Mouse (Mus musculus) CH12.LX (cell line): ENCODE measurements around the gene Rps18. TPM values are rescaled to one million over a fixed set of nuclear protein-coding genes. Genes with fewer than 3 reads are reported as not detected.

ENCODE experiments used
- DNase-seq: peaks from one replicate; pipeline ENCODE4 v3.0.0-alpha.2; 2013; ENCODE audit errors: extremely low read depth
- H3K27ac ChIP-seq: 2 replicates; pipeline ENCODE4 v1.5.1; 2012; ENCODE audit warnings: low read depth, mild to moderate bottlenecking, control low read depth, moderate library complexity; ENCODE audit not compliant: insufficient read depth
- H3K27me3 ChIP-seq: replicated peaks from 2 replicates; pipeline ENCODE3; 2012; ENCODE audit warnings: inconsistent platforms
- H3K36me3 ChIP-seq, 2 experiments: replicated peaks in 1 of 2; 2 replicates each; pipeline versions ENCODE3 to v1.6.1; 2012; ENCODE audit warnings: inconsistent platforms in 1 of 2, low read length in 1 of 2, mild to moderate bottlenecking in 1 of 2, mixed read lengths in 1 of 2, moderate library complexity in 1 of 2; ENCODE audit not compliant: control insufficient read depth in 1 of 2, insufficient read depth in 1 of 2
- H3K4me1 ChIP-seq, 2 experiments: 2 replicates each; pipeline ENCODE4 v1.6.1; 2012; ENCODE audit warnings: inconsistent platforms in 1 of 2, moderate library complexity in 1 of 2; ENCODE audit not compliant: insufficient read depth in 2 of 2, control insufficient read depth in 1 of 2
- H3K4me2 ChIP-seq: 2 replicates; pipeline ENCODE4 v1.6.1; 2012; ENCODE audit warnings: low read depth, mild to moderate bottlenecking, control low read depth; ENCODE audit not compliant: poor library complexity, insufficient read depth, severe bottlenecking
- H3K4me3 ChIP-seq, 3 experiments: fragments of 150-350 bp in 1 of 3; sonication (generic) in 1 of 3; replicated peaks in 1 of 3; 2 replicates each; pipeline versions ENCODE3 to v1.5.1; 2011 to 2012; ENCODE audit warnings: low read depth in 2 of 3, low read length in 2 of 3, mild to moderate bottlenecking in 2 of 3, moderate library complexity in 2 of 3, control low read depth in 1 of 3, improper control_type of control experiment in 1 of 3, inconsistent platforms in 1 of 3, mixed read lengths in 1 of 3; ENCODE audit not compliant: poor library complexity in 1 of 3
- H3K79me2 ChIP-seq: replicated peaks from 2 replicates; pipeline ENCODE4 v1.6.1; 2012; ENCODE audit warnings: mild to moderate bottlenecking, moderate library complexity; ENCODE audit not compliant: control insufficient read depth, poor library complexity, insufficient read depth, severe bottlenecking; ENCODE audit errors: extremely low read depth
- H3K9ac ChIP-seq: 2 replicates; pipeline ENCODE4 v1.6.1; 2012; ENCODE audit warnings: low read depth, mild to moderate bottlenecking, control low read depth, moderate library complexity; ENCODE audit not compliant: insufficient read depth
- H3K9me3 ChIP-seq: replicated peaks from 2 replicates; pipeline ENCODE3; 2012; ENCODE audit warnings: low read length, inconsistent platforms, mixed read lengths
- BHLHE40 ChIP-seq: IDR thresholded peaks from 2 replicates; pipeline ENCODE4 v1.6.1; 2011; ENCODE audit warnings: mild to moderate bottlenecking, low read depth, low read length, improper control_type of control experiment
- CHD1 ChIP-seq: IDR thresholded peaks from 2 replicates; pipeline ENCODE4 v1.6.1; 2012; ENCODE audit warnings: low read depth, low read length, improper control_type of control experiment, inconsistent platforms
- CHD2 ChIP-seq: IDR thresholded peaks from 2 replicates; pipeline ENCODE4 v1.6.1; 2011; ENCODE audit warnings: low read length, improper control_type of control experiment
- CTCF ChIP-seq, 2 experiments: IDR thresholded peaks in 1 of 2; conservative IDR thresholded peaks in 1 of 2; 2 replicates each; pipeline ENCODE4 v1.5.1; 2011 to 2012; ENCODE audit warnings: low read depth in 2 of 2, low read length in 2 of 2, improper control_type of control experiment in 1 of 2, inconsistent platforms in 1 of 2, mild to moderate bottlenecking in 1 of 2, moderate library complexity in 1 of 2
- E2F4 ChIP-seq: IDR thresholded peaks from 2 replicates; pipeline ENCODE4 v1.6.1; 2011; ENCODE audit warnings: low read depth, low read length, improper control_type of control experiment; ENCODE audit not compliant: insufficient replicate concordance
- ELF1 ChIP-seq: IDR thresholded peaks from 2 replicates; pipeline ENCODE4 v1.6.1; 2014; ENCODE audit warnings: low read depth, mild to moderate bottlenecking, inconsistent platforms, low read length, improper control_type of control experiment
- EP300 ChIP-seq: IDR thresholded peaks from 2 replicates; pipeline ENCODE4 v1.6.1; 2011; ENCODE audit warnings: low read length, improper control_type of control experiment
- ETS1 ChIP-seq: conservative IDR thresholded peaks from 2 replicates; pipeline ENCODE4 v1.6.1; 2012; ENCODE audit warnings: low read depth, mild to moderate bottlenecking, inconsistent platforms, low read length, improper control_type of control experiment, moderate library complexity
- GABPA ChIP-seq: IDR thresholded peaks from 2 replicates; pipeline ENCODE4 v1.6.1; 2012; ENCODE audit warnings: low read depth, low read length, improper control_type of control experiment, inconsistent platforms; ENCODE audit not compliant: insufficient replicate concordance
- HCFC1 ChIP-seq: IDR thresholded peaks from 2 replicates; pipeline ENCODE4 v1.6.1; 2012; ENCODE audit warnings: low read depth, mild to moderate bottlenecking, inconsistent platforms, low read length, improper control_type of control experiment
- IRF4 ChIP-seq: IDR thresholded peaks from 2 replicates; pipeline ENCODE4 v1.6.1; 2014; ENCODE audit warnings: low read depth, mild to moderate bottlenecking, inconsistent platforms, low read length, improper control_type of control experiment
- JUN ChIP-seq: IDR thresholded peaks from 2 replicates; pipeline ENCODE4 v1.6.1; 2011; ENCODE audit warnings: low read depth, mild to moderate bottlenecking, low read length, improper control_type of control experiment, moderate library complexity; ENCODE audit not compliant: insufficient read depth
- JUND ChIP-seq: conservative IDR thresholded peaks from 2 replicates; pipeline ENCODE4 v1.6.1; 2011; ENCODE audit warnings: low read depth, low read length, improper control_type of control experiment
- KAT2A ChIP-seq: IDR thresholded peaks from 2 replicates; pipeline ENCODE4 v1.6.1; 2012; ENCODE audit warnings: low read length, improper control_type of control experiment, inconsistent platforms; ENCODE audit not compliant: insufficient replicate concordance
- MAFK ChIP-seq: IDR thresholded peaks from 2 replicates; pipeline ENCODE4 v1.6.1; 2011; ENCODE audit warnings: low read length, improper control_type of control experiment; ENCODE audit not compliant: insufficient replicate concordance
- MAX ChIP-seq: IDR thresholded peaks from 2 replicates; pipeline ENCODE4 v1.6.1; 2011; ENCODE audit warnings: low read length, improper control_type of control experiment
- MAZ ChIP-seq: IDR thresholded peaks from 2 replicates; pipeline ENCODE4 v1.6.1; 2012; ENCODE audit warnings: low read depth, mild to moderate bottlenecking, inconsistent platforms, low read length, improper control_type of control experiment, moderate library complexity
- MEF2A ChIP-seq: IDR thresholded peaks from 2 replicates; pipeline ENCODE4 v1.6.1; 2014; ENCODE audit warnings: low read depth, mild to moderate bottlenecking, inconsistent platforms, low read length, improper control_type of control experiment, borderline replicate concordance
- MXI1 ChIP-seq: IDR thresholded peaks from 2 replicates; pipeline ENCODE4 v1.6.1; 2011; ENCODE audit warnings: mild to moderate bottlenecking, low read depth, low read length, improper control_type of control experiment
- MYC ChIP-seq: IDR thresholded peaks from 2 replicates; pipeline ENCODE4 v1.6.1; 2011; ENCODE audit warnings: low read depth, mild to moderate bottlenecking, improper control_type of control experiment, low read length
- NELFE ChIP-seq: IDR thresholded peaks from 2 replicates; pipeline ENCODE4 v1.6.1; 2011; ENCODE audit warnings: low read depth, low read length, improper control_type of control experiment
- NRF1 ChIP-seq: IDR thresholded peaks from 2 replicates; pipeline ENCODE4 v1.6.1; 2014; ENCODE audit warnings: low read depth, mild to moderate bottlenecking, inconsistent platforms, low read length, improper control_type of control experiment, moderate library complexity
- PAX5 ChIP-seq: IDR thresholded peaks from 2 replicates; pipeline ENCODE4 v1.6.1; 2012; ENCODE audit warnings: low read length, inconsistent platforms, mixed read lengths
- POLR2A ChIP-seq: IDR thresholded peaks from 2 replicates; pipeline ENCODE4 v1.6.1; 2011; ENCODE audit warnings: low read depth, mild to moderate bottlenecking, improper control_type of control experiment, low read length
- POLR2AphosphoS2 ChIP-seq: IDR thresholded peaks from 2 replicates; pipeline ENCODE4 v1.6.1; 2011; ENCODE audit warnings: low read depth, low read length, improper control_type of control experiment
- RAD21 ChIP-seq: IDR thresholded peaks from 2 replicates; pipeline ENCODE4 v1.6.1; 2011; ENCODE audit warnings: low read depth, mild to moderate bottlenecking, low read length, improper control_type of control experiment, moderate library complexity
- RCOR1 ChIP-seq: conservative IDR thresholded peaks from 2 replicates; pipeline ENCODE4 v1.6.1; 2012; ENCODE audit warnings: low read depth, mild to moderate bottlenecking, inconsistent platforms, low read length, improper control_type of control experiment
- SIN3A ChIP-seq: IDR thresholded peaks from 2 replicates; pipeline ENCODE4 v1.6.1; 2012; ENCODE audit warnings: low read length, improper control_type of control experiment, inconsistent platforms
- SMC3 ChIP-seq: IDR thresholded peaks from 2 replicates; pipeline ENCODE4 v1.6.1; 2011; ENCODE audit warnings: low read depth, low read length, improper control_type of control experiment
- TBP ChIP-seq: conservative IDR thresholded peaks from 2 replicates; pipeline ENCODE4 v1.6.1; 2011; ENCODE audit warnings: low read depth, low read length, improper control_type of control experiment
- TCF12 ChIP-seq: IDR thresholded peaks from 2 replicates; pipeline ENCODE4 v1.6.1; 2014; ENCODE audit warnings: low read depth, mild to moderate bottlenecking, inconsistent platforms, low read length, improper control_type of control experiment
- UBTF ChIP-seq: IDR thresholded peaks from 2 replicates; pipeline ENCODE4 v1.6.1; 2012; ENCODE audit warnings: low read depth, mild to moderate bottlenecking, inconsistent platforms, low read length, improper control_type of control experiment, moderate library complexity
- USF1 ChIP-seq: IDR thresholded peaks from 2 replicates; pipeline ENCODE4 v1.6.1; 2014; ENCODE audit warnings: low read depth, mild to moderate bottlenecking, inconsistent platforms, low read length, improper control_type of control experiment
- USF2 ChIP-seq: conservative IDR thresholded peaks from 2 replicates; pipeline ENCODE4 v1.6.1; 2011; ENCODE audit warnings: low read depth, low read length, improper control_type of control experiment
- ZC3H11A ChIP-seq: IDR thresholded peaks from 2 replicates; pipeline ENCODE4 v1.6.1; 2012; ENCODE audit warnings: low read depth, mild to moderate bottlenecking, inconsistent platforms, low read length, improper control_type of control experiment
- ZKSCAN1 ChIP-seq: IDR thresholded peaks from 2 replicates; pipeline ENCODE4 v1.6.1; 2012; ENCODE audit warnings: low read depth, inconsistent platforms, low read length, improper control_type of control experiment, borderline replicate concordance
- ZMIZ1 ChIP-seq: IDR thresholded peaks from 2 replicates; pipeline ENCODE4 v1.6.1; 2012; ENCODE audit warnings: low read depth, mild to moderate bottlenecking, inconsistent platforms, low read length, improper control_type of control experiment
- ZNF384 ChIP-seq: IDR thresholded peaks from 2 replicates; pipeline ENCODE4 v1.6.1; 2012; ENCODE audit warnings: low read depth, low read length, improper control_type of control experiment, inconsistent platforms
- dilution Hi-C: fragments of 300-500 bp; cut with MboI; formaldehyde crosslinking; loops from 2 replicates; pipeline ENCODE4 v1.14.3; 2020; ENCODE audit warnings: low sequenced_read_pairs; ENCODE audit not compliant: extremely low pct_unique_long_range_greater_than_20kb, extremely low pct_ligation_motif_present
- in situ Hi-C: fragments of 300-500 bp; cut with MboI; formaldehyde crosslinking; loops from 3 replicates; pipeline ENCODE4 v1.14.3; 2019; ENCODE audit warnings: low sequenced_read_pairs, low pct_ligation_motif_present, low pct_unique_long_range_greater_than_20kb, mixed read lengths
- polyA plus RNA-seq: library from polyadenylated mRNA; unstranded; fragments of >175 nt; gene quantifications from 2 replicates; pipeline ENCODE4 v1.2.1, GENCODE M21; 2012; ENCODE audit warnings: low read depth; ENCODE audit not compliant: insufficient read length
- total RNA-seq, 2 experiments: library from RNA; depleted of rRNA; stranded (reverse); fragments of 300-350 nt in 1 of 2; fragments of >200 nt in 1 of 2; gene quantifications; 2 replicates each; pipeline ENCODE4 v1.2.3; 2012 to 2014

Rps18 gene
- total and polyA plus RNA-seq, 3 experiments: 246 to 991 (median 302) TPM

GRCm38 (mm10) chr17:33909077-33909868 lies 46.5 kb downstream of the Rps18 start, which contains the start of gene Daxx:
TSS of gene Daxx (plus strand) at chr17:33909414.
- H3K4me2 ChIP-seq: peak within 1 kb of the TSS; percentile 83
- in situ Hi-C loops: no loop called here
- H3K4me3 ChIP-seq: peak within 1 kb of the TSS; percentile 72 to 90 (median 89)
- H3K27ac ChIP-seq: peak within 1 kb of the TSS; percentile 87
- dilution Hi-C loops: no loop called here
- no peaks in the 10 kb centered on the region for H3K27me3 ChIP-seq
- peaks cover 30 to 32% of the 10 kb centered on the region in 2 experiments for H3K36me3 ChIP-seq
- TF ChIP-seq MAX (peak; percentile 76; the same call in 1 of the 2 replicates), USF1 (no peak), ETS1 (no peak; the same call in 1 of the 2 replicates), MYC (peak; percentile 57), HCFC1 (peak; percentile 96), CTCF (conservative IDR thresholded peaks at IDR 0.05 in 1 of 2, IDR thresholded peaks at IDR 0.05 in 1 of 2; ENCODE audit: low read depth in 2 of 2, low read length in 2 of 2) (no peak), ELF1 (peak; percentile 98), GABPA (peak; percentile 15; the same call in 1 of the 2 replicates), MXI1 (peak; percentile 58), USF2 (no peak), SIN3A (peak; percentile 51), PAX5 (no peak), NELFE (peak; percentile 59; the same call in 1 of the 2 replicates), ZKSCAN1 (no peak), KAT2A (peak; percentile 86; the same call in 1 of the 2 replicates), MEF2A (no peak), E2F4 (no peak), ZC3H11A (no peak), CHD1 (no peak), JUN (no peak), SMC3 (no peak), JUND (no peak), TBP (no peak), ZMIZ1 (peak; percentile 65; the same call in 1 of the 2 replicates), RCOR1 (peak; percentile 80), RAD21 (no peak), NRF1 (peak; percentile 84), MAZ (peak; percentile 70; the same call in 1 of the 2 replicates), CHD2 (peak; percentile 89), EP300 (no peak), IRF4 (no peak; the same call in 1 of the 2 replicates), BHLHE40 (0 out of 2 replicates have a peak, but pooled peaks have one; percentile 3), POLR2AphosphoS2 (0 out of 2 replicates have a peak, but pooled peaks have one; percentile 59), TCF12 (peak; percentile 53; the same call in 1 of the 2 replicates), MAFK (no peak), UBTF (0 out of 2 replicates have a peak, but pooled peaks have one; percentile 68), ZNF384 (no peak), POLR2A (peak; percentile 88)
- TF ChIP-seq, all 38 proteins: peak for 19
- Histone ChIP-seq H3K9me3 (no peaks in the 10 kb centered on the region), H3K4me1 (peaks cover 0 to 25% of the 10 kb centered on the region in 2 experiments; a peak in 2 of 4 replicates), H3K79me2 (peaks cover 12% of the 10 kb centered on the region; the same call in 1 of the 2 replicates), H3K9ac (peak within 1 kb of the TSS; percentile 80)
- DNase-seq: peak; percentile 96
